Mouse (Mus musculus) ES-CJ7 (cell line): Measurements from ENCODE around the gene Btbd8.
A peak's percentile ranks its signal among the peaks of the same experiment; 100 is the strongest.

ENCODE experiments used
- DNase-seq: peaks from one replicate; pipeline ENCODE4 v3.0.0; 2011; ENCODE audit warnings: low read depth, low spot score

The Btbd8 gene

DNA sequence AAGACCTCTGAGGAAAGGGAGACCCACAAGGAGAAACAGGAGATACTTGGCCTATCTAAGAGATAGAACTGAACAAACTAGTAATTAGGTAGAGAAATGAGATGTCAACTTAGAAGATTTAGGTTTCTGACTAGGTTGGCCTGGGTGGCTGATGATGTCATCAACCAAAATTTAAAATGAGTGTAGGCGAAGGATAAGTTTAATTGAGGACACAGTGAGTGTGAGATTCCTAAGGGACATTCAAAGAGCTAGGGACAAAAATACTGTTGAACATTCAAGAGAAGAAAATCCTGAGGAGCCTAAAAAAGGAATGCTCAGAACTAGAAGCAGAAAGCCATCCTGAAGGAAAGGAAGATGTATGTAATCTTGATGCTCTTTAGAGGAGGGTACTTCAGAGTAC, 78.3 kb downstream of the Btbd8 start:
- no peak for DNase-seq

DNA sequence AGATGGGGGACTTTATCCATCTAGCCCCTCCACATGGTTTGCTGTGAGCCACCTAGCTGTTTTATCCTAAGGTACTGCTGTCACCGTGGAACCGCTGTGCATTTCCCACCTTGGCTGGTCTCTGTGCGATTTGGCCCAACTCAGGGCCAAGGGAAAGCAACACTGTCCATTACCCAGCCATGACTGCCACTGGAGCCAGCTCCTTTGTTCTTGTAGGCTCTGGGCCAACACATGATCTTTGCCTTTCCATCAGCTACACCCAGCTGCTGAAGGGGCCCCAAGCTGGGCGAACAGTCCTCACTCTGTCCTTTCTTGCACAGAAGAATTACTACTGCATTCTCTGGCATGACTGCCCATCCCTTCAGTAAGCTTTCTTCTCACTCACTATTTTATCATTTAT, 80.8 kb downstream of the Btbd8 start:
- DNase-seq = no peak

DNA sequence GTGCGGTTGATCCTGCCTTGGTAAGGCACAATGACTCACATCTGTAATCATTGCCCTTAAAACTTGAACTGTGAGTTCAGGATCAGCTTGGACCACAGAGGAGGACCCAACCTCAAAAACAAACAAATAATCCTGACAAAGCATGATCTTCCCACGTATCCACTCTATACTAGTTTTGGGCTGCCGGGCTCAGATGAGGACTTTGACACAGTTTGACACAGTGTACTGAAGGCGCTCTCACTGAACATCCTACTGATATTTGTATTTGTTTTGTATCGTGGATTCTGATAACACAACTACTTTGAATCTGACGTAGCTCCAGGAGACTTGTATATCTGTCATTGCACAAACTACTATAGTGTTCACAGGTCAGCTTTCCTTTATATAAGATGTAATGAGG, 83.6 kb downstream of the Btbd8 start:
- no peak for DNase-seq

DNA sequence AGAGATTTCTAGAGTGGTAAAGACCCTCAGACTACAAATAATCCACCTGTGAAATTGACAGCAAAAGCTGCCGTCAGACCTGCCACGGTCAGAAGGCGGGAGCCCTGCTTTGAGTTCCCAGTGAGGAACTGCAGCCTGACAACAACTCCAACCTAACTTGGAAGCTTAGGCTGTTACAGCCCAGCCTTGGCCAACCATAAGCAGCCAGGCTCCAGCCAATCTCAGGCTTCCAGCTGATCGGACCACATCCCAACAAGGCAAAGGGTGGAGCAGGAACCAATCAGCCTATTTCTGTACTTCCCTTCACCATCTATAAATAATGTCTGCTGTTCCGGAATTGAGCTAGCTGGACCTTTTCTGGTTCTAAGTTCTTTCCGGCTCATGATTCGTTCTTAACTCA, 84.1 kb downstream of the Btbd8 start:
- no peak for DNase-seq

DNA sequence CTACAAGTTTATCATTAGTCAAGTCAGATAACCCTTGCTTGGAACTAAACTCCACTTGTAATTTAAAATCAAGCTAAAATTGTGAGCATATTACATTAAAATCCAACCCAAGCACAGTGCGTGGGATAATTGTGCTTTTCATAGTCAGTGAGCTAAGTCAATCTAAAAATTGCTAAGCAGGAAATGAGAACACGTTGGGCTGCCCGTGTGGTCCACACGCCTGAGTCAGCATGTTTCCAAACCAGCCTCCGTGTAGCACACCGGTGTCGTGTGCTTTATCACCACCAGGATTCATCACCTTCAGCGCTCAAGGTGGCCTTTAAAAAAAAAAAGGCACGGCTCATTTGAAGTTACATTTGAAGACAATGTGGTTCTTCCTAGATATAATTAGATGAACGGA, 86.5 kb downstream of the Btbd8 start:
- DNase-seq = no peak

DNA sequence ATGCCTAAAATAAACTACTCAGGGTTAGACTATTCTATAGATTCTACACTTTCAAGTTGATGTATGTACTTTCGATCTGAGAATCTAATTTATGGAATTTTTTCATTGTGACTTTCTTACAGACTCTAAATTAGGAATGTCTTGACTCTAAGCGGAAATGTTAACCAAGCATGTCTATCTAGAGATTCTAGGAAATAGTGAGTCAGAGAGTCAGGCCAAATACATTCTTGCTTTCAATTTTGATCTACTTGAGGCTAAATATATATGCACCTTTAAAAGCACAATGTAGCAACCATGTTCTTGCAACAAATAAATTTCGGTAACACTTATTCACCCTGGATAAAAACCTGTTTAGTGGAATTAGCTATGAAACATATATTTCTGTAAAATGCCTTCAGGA, 91.1 kb downstream of the Btbd8 start:
- no peak for DNase-seq

DNA sequence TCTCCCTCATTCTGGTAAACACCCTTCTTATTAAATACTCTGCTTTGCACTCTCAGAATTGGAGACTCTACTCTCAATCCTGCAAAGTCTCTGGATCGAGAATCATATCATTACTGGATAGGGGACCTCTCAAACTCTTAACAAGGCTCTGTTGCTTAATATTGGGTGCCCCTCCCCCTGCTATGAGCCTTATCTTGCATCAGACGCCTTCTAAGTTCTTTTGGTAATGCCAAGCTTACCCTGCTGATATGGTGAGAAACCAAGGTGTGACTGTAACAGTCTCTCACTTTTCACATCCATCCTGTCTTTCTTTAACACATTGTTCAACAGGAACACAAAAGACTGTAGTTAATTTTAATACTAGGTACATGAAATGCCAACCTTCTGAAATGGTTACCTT, 95.8 kb downstream of the Btbd8 start:
- DNase-seq = no peak

DNA sequence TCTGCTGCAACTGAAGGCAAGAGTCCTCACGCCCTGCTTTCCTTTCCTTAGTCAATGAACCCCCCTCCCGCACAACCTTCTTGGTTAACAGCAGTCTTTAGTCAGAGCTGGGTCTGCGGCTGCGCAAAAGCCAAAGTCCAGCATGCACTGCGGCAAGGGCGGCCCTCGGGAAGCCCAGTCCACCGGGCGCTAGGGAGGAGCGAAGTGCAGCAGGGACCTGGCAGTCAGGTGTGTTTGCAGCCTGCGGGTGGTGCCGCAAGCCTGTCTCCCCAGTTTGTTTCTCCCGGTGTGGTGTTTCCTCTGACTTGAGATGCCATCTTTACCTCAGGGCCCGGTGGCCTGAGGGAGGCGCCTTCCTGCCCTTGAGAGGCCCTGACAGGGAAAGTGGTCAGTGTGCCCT, 96.8 kb downstream of the Btbd8 start, which contains the start of gene 1700028K03Rik:
1700028K03Rik (plus strand) TSS at position 129 of the 400 bp plus-strand sequence.
- DNase-seq = peak; percentile 34

DNA sequence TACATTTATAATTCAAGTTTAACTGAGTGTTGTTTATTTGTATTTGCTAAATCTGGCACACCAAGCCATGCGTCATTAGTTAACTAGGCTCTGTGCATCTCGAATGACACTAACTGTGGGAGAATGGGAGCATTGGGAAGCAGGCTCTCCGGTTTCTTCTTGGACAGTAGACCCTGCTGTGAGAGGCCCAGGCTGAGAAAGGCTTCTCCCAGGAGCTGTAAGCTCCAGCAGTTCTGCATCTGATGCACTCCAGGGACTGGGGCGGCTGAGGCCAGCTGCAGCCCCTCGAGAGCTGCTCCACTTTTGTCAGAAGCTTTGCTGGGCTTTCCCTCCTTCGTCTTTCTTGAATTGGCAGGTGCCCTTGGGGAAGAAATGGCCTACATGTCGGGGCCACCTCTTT, 103.9 kb downstream of the Btbd8 start:
- DNase-seq = no peak

DNA sequence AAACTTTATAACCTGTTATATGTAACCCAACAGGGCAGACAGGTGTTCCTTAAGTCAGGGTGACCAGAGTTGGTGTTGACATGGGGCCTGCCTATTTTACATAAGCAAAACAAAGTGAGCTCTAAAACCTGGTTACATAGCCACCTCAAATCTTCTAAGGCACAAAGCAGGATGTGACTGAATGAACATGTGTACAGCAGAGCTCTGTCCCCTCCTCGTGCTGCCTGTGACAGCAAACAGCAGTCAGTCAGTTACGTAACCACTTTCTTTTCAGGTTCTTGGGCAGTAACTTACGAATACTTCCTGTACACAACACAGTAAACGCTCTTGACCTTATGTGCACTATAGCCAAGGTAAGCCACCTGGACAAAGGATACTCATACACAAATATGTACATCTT, 108.1 kb downstream of the Btbd8 start:
- DNase-seq = no peak

DNA sequence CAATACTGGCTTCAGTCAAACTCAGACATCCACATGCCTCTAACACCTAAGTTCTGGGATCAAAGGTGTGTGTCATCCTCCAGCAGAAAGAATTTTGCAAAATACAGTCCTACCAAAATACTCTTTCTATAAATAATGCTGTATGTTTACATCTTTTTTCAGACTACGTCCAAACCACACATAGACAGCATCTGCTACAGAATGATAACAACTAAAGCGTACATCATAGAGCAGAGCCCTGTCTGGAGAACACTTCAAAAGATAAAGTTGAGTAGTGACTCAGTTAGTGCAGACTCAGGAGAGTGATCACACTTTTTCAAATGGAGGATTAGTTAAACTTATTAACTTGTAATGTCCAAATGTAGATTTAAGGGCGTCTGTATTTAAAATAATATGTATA, 110.2 kb downstream of the Btbd8 start:
- no peak for DNase-seq

DNA sequence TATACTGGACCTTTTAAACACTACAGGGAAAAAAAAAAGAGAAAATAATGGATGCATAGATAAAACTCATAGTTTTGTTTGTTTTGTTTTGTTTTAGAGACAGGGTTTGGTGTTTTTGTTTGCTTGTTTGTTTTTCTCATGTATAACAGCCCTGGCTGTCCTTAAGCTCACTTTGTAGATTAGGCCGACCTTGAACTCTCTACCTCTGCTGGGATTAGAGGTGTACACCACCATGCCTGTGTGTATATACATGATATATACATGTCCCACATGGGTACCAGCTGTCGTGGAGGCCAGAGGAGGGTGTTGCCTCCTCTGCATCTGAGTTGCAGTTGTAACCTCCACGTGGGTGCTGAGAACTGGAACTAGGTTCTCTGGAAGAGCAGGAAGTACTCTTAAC, 110.6 kb downstream of the Btbd8 start:
- DNase-seq = no peak

DNA sequence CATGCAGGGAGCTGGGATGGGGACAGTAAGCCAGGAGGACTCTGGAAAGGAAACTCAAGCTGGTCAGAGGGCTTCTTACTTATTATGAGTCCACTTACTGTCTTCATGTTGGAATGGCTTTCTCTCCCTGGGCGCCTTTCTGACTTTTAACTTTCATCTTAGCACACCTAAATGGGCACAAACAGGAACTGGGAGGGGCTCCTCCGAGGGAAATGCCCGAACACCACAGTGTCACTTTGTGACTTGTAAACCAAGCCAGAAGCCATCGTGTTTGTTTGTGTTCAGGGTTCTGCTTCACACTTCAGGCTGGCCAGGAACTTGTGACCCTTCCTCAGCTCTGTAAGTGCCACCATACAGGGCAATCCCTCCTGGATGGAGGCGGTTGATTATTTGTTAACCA, 116.5 kb downstream of the Btbd8 start:
- DNase-seq = no peak

DNA sequence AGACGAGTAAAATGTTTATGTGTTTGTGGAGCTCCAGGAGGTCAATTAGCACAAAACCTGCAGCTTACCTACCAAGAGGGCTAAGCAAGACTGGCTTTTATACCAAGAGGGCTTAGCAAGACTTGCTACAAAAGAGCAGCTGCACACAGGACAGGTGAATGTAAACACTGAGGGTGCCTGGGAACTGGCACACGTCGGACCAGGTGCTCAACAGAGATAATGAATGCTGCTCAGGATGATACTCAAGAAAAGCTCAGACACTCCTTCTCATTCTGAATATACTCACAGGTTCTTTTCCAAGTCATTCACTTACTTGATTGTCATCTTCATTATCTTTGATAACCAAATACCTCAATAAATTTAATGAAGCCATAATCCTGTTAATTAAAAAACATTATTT, 119.2 kb downstream of the Btbd8 start:
- DNase-seq = no peak
